Mouse (Mus musculus) NIH3T3 (cell line): ENCODE results near the gene Olfr544.
A peak's percentile ranks its signal among the peaks of the same experiment; 100 is the strongest.

Source experiments
- DNase-seq: peaks from one replicate; pipeline ENCODE4 v3.0.0-alpha.2; 2012; ENCODE audit warnings: low read depth

Gene Olfr544

DNA sequence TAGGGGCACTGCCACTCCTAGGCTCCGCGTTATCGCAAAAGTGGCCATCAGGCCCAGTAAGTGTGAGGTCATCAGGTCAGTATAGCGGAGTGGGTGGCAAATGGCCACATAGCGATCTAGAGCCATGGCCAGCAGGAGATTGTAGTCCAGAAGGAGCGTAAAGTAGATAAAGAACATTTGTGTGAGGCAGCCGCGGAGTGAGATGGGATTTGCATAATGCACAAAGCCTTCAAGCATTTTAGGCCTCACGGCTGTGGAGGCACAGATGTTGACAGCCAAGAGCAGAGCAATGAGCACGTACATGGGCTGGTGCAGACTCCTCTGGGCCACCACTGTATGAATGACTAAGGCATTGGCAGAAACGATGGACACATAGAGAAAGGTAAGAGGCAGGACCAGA, 10.7 kb downstream of the Olfr544 start:
- DNase-seq = no peak

DNA sequence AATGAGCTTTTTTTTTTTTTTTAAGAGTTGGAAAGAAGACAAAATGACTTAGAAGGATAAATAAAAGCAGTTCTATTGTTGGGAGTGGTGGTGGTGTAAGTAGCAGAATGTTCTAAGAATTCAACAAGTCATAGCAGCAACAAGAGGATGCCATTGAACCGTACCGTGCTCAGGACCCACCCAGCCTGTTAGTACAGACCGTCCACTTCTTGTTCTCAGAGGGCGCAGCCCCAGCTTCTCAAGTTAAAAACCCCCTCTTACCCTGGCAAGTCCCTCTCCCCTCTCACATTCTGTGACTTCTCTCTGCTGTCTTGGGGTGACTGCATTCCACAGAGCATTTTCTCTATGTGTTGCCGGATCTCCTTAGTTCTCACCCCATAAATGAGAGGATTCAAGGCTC, 11.5 kb downstream of the Olfr544 start:
- no peak for DNase-seq

DNA sequence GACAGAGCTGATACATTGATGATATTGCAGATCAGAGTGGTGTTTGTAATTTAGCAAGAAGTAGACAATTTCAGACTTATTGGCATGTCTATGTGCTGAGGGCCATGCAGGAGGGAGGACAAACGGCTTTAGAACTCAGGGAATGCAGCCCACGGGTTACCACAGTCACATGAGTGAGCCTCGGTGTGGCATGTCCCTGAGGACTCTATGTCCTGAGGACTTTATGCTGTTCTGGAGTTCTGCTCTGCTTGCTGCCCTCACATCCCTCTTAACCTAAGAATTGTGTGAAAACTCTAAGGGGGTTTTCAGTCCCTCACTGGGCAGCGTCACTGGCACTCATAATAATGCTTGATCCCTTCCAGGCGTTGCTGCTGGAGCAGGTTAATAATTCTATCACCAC, 15.4 kb downstream of the Olfr544 start:
- DNase-seq = no peak

DNA sequence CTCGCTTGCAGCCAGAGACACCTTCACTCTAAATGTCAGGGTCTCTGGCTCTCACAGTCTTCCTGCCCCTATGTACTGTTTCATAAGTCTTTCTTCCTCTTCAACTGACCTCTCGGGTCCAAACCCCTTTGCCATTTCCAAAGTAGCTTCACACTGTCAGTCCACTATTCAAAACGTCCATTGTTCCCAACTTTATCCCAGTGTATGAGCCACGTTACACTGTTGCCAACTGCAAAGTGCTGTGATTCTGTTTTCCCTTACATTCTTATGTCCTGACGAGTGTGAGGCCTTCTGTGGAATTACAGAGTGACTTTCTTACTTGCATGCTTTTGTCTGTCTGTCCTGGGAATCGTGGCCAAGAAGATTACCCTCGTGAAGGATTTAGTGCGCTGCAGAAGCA, 20.5 kb downstream of the Olfr544 start:
- DNase-seq = no peak

DNA sequence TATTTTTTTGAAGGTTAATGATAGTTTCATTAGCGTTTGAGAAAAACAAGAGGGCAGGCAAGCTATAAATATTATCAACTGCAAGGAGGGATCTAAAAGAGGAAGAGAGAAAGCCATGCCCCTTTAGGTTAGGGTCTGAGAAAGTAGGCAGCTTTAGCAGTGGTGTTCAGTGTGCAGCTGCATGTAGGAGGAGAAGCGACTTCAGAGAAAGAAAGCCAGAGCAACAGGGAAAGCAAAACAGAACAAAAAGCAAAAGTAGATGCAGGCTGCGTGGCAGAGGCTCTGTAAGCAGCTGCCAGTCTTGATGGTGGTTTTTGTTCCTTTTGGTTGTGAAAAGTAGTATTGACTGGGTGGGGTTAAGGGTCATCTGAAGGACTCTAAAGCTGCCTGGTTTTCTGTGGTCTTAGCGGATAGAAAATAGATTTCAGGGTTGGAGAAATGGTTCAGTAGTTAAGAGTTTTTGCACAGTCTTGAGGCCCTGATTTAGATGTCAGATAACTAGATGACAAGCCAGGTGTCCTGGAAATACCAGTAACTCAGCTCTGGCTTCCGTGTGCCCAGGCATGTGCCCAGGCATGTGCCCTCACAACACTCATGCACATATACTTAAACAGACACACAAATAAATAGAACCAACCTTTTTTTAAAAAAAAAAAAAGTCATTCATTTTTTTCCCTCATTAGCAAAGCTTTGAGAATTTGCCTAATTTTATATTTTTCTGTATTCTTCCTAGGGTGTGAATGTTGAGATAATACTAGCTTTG, 29.3 kb downstream of the Olfr544 start:
- no peak for DNase-seq

DNA sequence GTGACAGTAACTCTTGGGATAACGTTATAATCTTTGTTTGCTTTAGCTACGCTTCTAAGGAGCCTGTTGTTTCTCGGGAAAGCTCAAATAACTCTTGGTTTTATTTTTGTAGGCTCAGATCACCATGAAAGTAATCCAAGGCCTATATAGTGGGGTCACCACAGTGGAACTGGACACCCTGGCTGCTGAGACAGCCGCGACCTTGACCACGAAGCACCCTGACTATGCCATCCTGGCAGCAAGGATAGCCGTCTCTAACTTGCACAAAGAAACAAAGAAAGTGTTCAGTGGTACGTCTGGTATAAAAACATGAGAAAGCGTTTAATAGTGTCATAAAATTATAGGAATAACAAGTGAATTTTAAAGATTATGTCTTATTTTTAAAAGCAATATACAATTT, 41.7 kb downstream of the Olfr544 start:
- DNase-seq = no peak

DNA sequence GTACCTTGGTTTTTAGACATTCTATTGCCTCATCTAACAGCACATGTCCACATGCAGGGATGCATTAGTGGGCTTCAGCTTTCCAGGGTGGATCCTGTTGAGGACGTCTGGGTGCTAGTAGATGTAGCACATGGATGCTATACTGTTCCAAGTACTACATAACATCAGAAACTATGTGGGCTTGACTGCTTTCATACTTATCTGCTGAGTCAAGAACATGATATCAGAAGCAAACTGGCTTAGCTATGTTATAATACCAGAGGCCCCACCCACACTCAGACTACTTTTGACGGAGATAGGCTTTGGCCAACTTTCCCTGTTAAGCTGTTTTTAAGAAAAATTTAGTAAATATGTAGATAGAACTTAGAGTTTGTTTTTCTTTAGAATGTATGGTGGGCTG, 43.8 kb downstream of the Olfr544 start:
- peak; percentile 45 for DNase-seq

DNA sequence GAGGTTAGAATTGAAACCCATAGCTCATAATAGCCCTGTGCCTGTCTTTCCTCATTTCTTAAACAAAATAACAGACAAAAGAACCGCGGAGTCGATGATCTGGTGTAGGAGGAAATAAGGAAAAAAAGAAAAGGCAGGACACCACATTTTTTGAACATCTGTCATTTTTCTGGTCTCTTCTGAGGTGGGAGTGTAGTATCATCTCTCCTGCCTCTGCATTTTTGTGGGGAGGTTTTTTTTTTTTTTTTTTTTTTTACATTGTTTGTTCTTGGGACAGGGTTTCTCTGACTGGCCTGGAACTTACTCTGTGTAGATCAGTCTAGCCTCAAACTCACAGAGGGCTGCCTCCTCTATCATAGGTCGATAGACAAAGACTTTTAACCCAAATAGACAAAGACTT, 45.7 kb downstream of the Olfr544 start:
- DNase-seq = no peak

DNA sequence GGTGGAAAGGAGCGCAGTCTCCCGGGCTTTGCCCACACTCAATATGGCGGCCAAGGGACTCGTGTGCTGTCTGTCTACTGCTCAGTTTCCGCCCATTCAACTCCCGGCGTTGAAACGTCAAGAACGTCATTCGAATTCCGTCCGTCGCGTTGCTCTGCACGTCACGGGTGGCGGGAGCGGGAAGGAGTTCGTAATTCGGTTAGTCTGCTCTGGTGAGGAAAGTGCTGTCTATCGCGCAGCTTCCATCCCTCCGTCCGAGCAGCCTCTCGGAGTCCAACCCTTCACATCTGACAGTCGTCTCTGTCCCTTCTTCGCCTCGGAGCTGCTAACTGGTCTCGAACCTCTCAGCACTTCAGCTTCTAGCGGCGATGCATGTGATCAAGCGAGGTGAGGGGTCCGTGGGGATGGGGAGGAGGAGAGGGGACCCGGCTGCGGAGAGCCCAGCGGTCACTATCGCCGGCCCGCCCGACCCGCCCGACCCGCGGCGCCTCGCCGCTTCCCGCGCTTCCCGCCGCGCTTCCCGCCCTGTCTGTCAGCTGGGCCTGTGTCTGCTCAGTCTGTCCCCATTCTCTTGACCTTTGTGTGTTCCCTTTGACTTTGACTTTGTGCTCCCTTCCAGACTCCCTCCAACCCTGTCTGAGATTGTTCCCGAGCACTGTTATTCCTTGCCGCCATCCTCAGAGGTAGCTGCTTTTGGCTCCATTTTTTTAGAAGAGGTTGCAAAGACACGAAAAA, 46.3 kb downstream of the Olfr544 start, which contains the start of gene Rrm1:
TSS of gene Rrm1 (plus strand) at position 39 of the 735 bp plus-strand sequence.
- DNase-seq = peak; percentile 97

DNA sequence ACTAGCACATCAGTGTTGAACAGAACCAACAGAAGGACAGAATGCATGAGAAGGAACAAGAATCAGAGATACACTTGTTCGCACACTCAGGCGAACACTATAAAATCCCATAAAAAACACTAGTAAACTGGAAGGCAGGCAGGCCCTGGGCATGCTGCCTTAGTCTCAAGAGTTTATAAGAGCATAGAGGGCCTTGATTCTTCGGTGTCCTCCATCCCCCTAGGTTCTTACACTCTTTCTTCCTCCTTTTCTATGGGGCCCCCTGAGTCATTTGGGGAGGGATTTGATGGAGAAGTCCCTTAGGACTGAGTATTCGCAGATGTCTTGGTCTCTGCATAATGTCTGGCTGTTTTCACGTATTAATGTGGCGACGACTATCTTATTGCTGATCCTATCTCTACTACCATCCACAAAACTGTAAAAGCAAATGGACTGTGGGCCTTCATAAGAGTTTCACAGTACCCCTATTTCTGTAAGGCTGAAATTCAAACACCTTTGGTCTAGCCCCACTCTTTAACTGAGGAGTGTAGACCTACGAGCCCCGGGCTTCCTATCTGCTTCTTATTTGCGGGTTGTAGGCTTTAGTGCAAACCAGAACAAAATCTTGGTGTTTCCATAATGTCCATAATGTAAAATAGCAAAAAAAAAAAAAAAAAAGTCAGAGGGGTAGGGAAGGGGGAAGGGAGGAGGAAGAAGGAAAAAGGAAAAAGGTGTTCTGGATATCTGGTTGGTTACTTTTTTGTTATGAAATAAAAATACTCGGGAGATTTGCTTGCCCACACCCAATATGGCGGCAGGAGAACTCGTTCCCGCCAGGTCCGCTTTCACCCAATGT, 47.1 kb downstream of the Olfr544 start:
- DNase-seq = peak; percentile 17

DNA sequence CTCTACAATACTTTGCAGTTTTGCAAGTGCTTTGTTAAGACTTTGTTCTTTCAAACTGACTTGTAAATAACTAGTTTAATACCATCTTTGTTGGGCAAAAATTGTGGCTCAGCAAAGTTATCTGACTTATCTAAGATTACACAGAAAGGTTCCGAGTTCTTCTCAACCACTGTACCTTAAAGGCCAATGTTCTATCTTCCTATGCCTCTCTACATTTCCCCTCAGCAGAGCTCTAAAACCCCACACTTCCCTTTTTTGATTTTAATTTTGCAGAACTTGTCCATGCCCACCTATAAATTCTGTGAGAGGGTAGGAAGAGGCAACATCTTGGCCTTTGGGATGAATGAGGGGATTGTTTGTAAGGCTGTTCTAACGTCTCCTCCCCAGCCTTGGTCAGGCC, 53.8 kb downstream of the Olfr544 start:
- no peak for DNase-seq
